Mouse (Mus musculus) left cerebral cortex, postnatal 25 days (tissue): ENCODE measurements around the gene Dhx58. TPM values are rescaled to one million over a fixed set of nuclear protein-coding genes. Genes with fewer than 3 reads are reported as not detected.

Experiments
- DNase-seq, 2 experiments: peaks; one replicate each; pipeline ENCODE4 v3.0.0; 2022; ENCODE audit warnings: low spot score in 2 of 2, mixed read lengths in 1 of 2
- intact Hi-C: fragments of 180-260 bp; cut with DNase I; formaldehyde crosslinking; loops from one replicate; pipeline ENCODE4 v1.15.1; 2025
- total RNA-seq, 2 experiments: library from RNA; stranded (reverse); gene quantifications; 2 replicates each; pipeline ENCODE4 v1.2.3; 2021

Dhx58 gene
- total RNA-seq, 2 experiments from 2014 or later = 1.9 to 2.6 TPM

GRCm38 (mm10) chr11:100709201-100709810 lies 5.2 kb upstream of the Dhx58 start:
- DNase-seq = no peak
- intact Hi-C loops = no loop called here

- no peak for DNase-seq
- intact Hi-C loops = no loop called here
These were observed 1.1 kb upstream of the Dhx58 start for GRCm38 (mm10) chr11:100705095-100705747.

- DNase-seq = no peak
- intact Hi-C loops = loop anchor here (2.0 kb wide), 2 partner anchors 77 to 133 kb away; no protein-coding TSS in a partner anchor
These were observed 705 bp downstream of the Dhx58 start for GRCm38 (mm10) chr11:100703366-100703765.

GRCm38 (mm10) chr11:100702906-100703305 lies 1.2 kb downstream of the Dhx58 start:
- intact Hi-C loops = loop anchor here (2.0 kb wide), 2 partner anchors 76 to 132 kb away; no protein-coding TSS in a partner anchor
- DNase-seq = no peak

GRCm38 (mm10) chr11:100702081-100702851 lies 1.8 kb downstream of the Dhx58 start:
- intact Hi-C loops = loop anchor here (2.0 kb wide), 2 partner anchors 75 to 131 kb away; no protein-coding TSS in a partner anchor

GRCm38 (mm10) chr11:100701301-100701700 lies 2.8 kb downstream of the Dhx58 start:
- DNase-seq = no peak
- intact Hi-C loops = no loop called here

More at GRCm38 (mm10) chr11:100702081-100702851, 1.8 kb downstream of the Dhx58 start:
- DNase-seq = peak; percentile 73 to 78

GRCm38 (mm10) chr11:100700710-100701109 lies 3.4 kb downstream of the Dhx58 start:
- intact Hi-C loops = no loop called here
- no peak for DNase-seq

GRCm38 (mm10) chr11:100697921-100698320 lies 6.2 kb downstream of the Dhx58 start:
- DNase-seq = no peak
- intact Hi-C loops = no loop called here

GRCm38 (mm10) chr11:100694926-100695325 lies 9.1 kb downstream of the Dhx58 start:
- DNase-seq = peak; percentile 66 to 75
- intact Hi-C loops = loop anchor here (2.0 kb wide), 3 partner anchors 52 to 124 kb away; no protein-coding TSS in a partner anchor

- intact Hi-C loops = no loop called here
- DNase-seq = no peak
These were observed 10.9 kb downstream of the Dhx58 start for GRCm38 (mm10) chr11:100693154-100693553.

GRCm38 (mm10) chr11:100692164-100692616 lies 11.9 kb downstream of the Dhx58 start, which contains the start of gene Zfp385c:
Gene Zfp385c (minus strand): TSS chr11:100692455.
- intact Hi-C loops = no loop called here
- no peak for DNase-seq

- intact Hi-C loops = no loop called here
- no peak for DNase-seq
These were observed 13.7 kb downstream of the Dhx58 start for GRCm38 (mm10) chr11:100690389-100690788.

- DNase-seq = no peak
- intact Hi-C loops = no loop called here
These were observed 15.6 kb downstream of the Dhx58 start for GRCm38 (mm10) chr11:100688443-100688842.

GRCm38 (mm10) chr11:100687265-100687664 lies 16.8 kb downstream of the Dhx58 start:
- intact Hi-C loops = no loop called here
- DNase-seq = no peak

GRCm38 (mm10) chr11:100685371-100685770 lies 18.7 kb downstream of the Dhx58 start:
- intact Hi-C loops = no loop called here
- DNase-seq = no peak

GRCm38 (mm10) chr11:100684084-100684483 lies 20.0 kb downstream of the Dhx58 start:
- DNase-seq = no peak
- intact Hi-C loops = no loop called here

GRCm38 (mm10) chr11:100682526-100682925 lies 21.5 kb downstream of the Dhx58 start:
- intact Hi-C loops = no loop called here
- DNase-seq = no peak

- intact Hi-C loops = no loop called here
- no peak for DNase-seq
These were observed 22.2 kb downstream of the Dhx58 start for GRCm38 (mm10) chr11:100681826-100682225.

- peak; percentile 24 to 53 for DNase-seq
- intact Hi-C loops = no loop called here
These were observed 26.3 kb downstream of the Dhx58 start for GRCm38 (mm10) chr11:100677810-100678209.

- intact Hi-C loops = no loop called here
- no peak for DNase-seq
These were observed 30.9 kb downstream of the Dhx58 start for GRCm38 (mm10) chr11:100673169-100673568.
